Mouse (Mus musculus) lung, embryonic 14.5 days (tissue): ENCODE results near the gene 4921524J17Rik. TPM values are rescaled to one million over a fixed set of nuclear protein-coding genes. Genes with fewer than 3 reads are reported as not detected.
A peak's percentile ranks its signal among the peaks of the same experiment; 100 is the strongest.

Experiments used
- ATAC-seq: fragments of 200-750 bp; cut with Nextera tagmentation; 2 replicates; pipeline ENCODE4 v1.8.0; 2017; ENCODE audit warnings: mild to moderate bottlenecking, moderate TSS enrichment, moderate library complexity; ENCODE audit not compliant: insufficient read depth
- DNase-seq: peaks from one replicate; pipeline ENCODE4 v3.0.0-alpha.2; 2015
- H3K27ac ChIP-seq: fragments of 300-500 bp; sonication (generic); 2 replicates; pipeline ENCODE4 v1.5.1; 2014; ENCODE audit warnings: low read depth, mild to moderate bottlenecking, moderate library complexity
- H3K27me3 ChIP-seq: fragments of 300-500 bp; sonication (generic); 2 replicates; pipeline ENCODE4 v1.6.1; 2014; ENCODE audit warnings: low read length, control low read depth; ENCODE audit not compliant: insufficient read depth
- H3K36me3 ChIP-seq: fragments of 300-500 bp; sonication (generic); 2 replicates; pipeline ENCODE4 v1.6.1; 2014; ENCODE audit warnings: control low read depth; ENCODE audit not compliant: insufficient read depth
- H3K4me1 ChIP-seq: fragments of 300-500 bp; sonication (generic); 2 replicates; pipeline ENCODE4 v1.6.1; 2014; ENCODE audit warnings: antibody characterized with exemption, control low read depth; ENCODE audit not compliant: insufficient read depth
- H3K4me2 ChIP-seq: fragments of 300-500 bp; sonication (generic); 2 replicates; pipeline ENCODE4 v1.6.1; 2014; ENCODE audit warnings: mild to moderate bottlenecking
- H3K4me3 ChIP-seq: fragments of 300-500 bp; sonication (generic); 2 replicates; pipeline ENCODE4 v1.5.1; 2014; ENCODE audit warnings: low read depth, low read length
- H3K9ac ChIP-seq: fragments of 300-500 bp; sonication (generic); 2 replicates; pipeline ENCODE4 v1.6.1; 2014
- H3K9me3 ChIP-seq: fragments of 300-500 bp; sonication (generic); 2 replicates; pipeline ENCODE4 v1.6.1; 2016; ENCODE audit warnings: low read depth, low read length, control low read depth
- CTCF ChIP-seq: IDR thresholded peaks from 2 replicates; pipeline ENCODE4 v1.5.1; 2016; ENCODE audit warnings: antibody characterized with exemption, low read depth
- WGBS: fragments of 180-500 bp; shearing (Covaris S2); extraction: QIAGEN DNeasy Blood & Tissue Kit; methylation state at CpG from one replicate; pipeline ENCODE4 v1.1.7; 2014; 5-methylcytosine and 5-hydroxymethylcytosine counted together
- polyA plus RNA-seq: library from polyadenylated mRNA; unstranded; fragments of >200 nt; fragmentation: Nextera tagmentation; extraction: Ambion mirVana; gene quantifications from 2 replicates; pipeline ENCODE4 v1.2.1, GENCODE M21; 2014

Gene 4921524J17Rik
- polyA plus RNA-seq, 1 experiment from 2014 or later, result 35.0 TPM

DNA sequence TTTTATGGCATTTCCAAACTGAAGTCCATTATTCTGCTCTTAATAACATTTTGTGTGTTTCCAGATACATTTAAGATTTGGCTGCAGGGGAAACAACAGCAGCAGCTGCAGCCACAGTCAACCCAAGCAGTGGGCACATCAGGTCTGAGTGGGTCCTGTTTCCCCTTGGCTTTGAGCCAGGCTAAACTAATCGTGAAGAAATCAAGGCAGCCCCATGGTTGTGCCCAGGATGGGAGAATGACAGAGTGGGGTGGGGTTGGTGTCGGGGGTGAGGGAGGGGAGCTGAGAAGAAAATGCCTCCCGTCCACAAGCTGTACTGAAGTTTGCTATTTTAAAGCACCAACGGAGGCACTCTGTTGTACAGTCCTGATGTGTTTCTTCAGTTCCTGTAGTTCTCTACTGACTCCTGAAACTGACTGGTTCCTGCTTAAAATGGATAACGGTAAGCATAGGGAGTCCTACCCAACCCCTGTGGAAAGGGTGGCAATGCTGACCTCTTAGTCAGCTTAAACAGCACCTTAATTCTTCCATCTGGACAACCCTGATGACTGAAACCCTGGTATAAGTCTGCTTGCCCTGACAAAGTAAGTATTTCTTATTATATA lies 59.1 kb downstream of the 4921524J17Rik start:
- Histone ChIP-seq H3K4me1 (peaks cover 12% of the 10 kb centered on the region), H3K9me3 (no peaks in the 10 kb centered on the region), H3K4me2 (no peak overlapping the region), H3K27ac (peak overlapping the region; percentile 54; the same call in 1 of the 2 replicates), H3K36me3 (no peaks in the 10 kb centered on the region), H3K9ac (no peak overlapping the region), H3K27me3 (no peaks in the 10 kb centered on the region), H3K4me3 (no peak overlapping the region)
- ATAC-seq, result peak; percentile 52
- TF ChIP-seq CTCF, result no peak
- WGBS, result 43% methylated on average over 5 of the region's 5 CpGs
- no peak for DNase-seq

DNA sequence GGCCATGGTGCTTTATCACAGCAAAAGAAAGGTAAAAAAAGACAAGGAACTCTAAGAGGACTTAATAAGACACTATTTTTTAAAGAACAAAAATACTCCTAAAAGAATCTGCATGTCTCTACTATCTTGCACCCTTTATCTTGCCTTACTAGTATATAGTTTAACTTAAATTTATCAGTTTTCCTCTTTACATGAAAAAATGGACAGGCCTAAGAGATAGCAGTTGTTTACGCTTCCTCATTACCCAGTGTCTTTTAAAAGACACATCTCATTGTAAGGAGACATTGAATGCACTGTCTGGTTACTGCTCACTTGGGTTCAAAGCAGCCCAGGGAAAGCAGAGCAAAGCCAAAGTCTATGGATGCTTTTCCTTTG lies 60.2 kb downstream of the 4921524J17Rik start:
- H3K27me3 ChIP-seq, result no peaks in the 10 kb centered on the region
- no peaks in the 10 kb centered on the region for H3K9me3 ChIP-seq
- TF ChIP-seq CTCF, result no peak
- no peak overlapping the region for H3K4me3 ChIP-seq
- H3K4me1 ChIP-seq, result peaks cover 12% of the 10 kb centered on the region
- no peak overlapping the region for H3K4me2 ChIP-seq
- DNase-seq (no peak), ATAC-seq (no peak)
- no peak overlapping the region for H3K27ac ChIP-seq
- H3K36me3 ChIP-seq, result no peaks in the 10 kb centered on the region
- H3K9ac ChIP-seq, result no peak overlapping the region
- 83% methylated on average over 1 of the region's 1 CpGs for WGBS

DNA sequence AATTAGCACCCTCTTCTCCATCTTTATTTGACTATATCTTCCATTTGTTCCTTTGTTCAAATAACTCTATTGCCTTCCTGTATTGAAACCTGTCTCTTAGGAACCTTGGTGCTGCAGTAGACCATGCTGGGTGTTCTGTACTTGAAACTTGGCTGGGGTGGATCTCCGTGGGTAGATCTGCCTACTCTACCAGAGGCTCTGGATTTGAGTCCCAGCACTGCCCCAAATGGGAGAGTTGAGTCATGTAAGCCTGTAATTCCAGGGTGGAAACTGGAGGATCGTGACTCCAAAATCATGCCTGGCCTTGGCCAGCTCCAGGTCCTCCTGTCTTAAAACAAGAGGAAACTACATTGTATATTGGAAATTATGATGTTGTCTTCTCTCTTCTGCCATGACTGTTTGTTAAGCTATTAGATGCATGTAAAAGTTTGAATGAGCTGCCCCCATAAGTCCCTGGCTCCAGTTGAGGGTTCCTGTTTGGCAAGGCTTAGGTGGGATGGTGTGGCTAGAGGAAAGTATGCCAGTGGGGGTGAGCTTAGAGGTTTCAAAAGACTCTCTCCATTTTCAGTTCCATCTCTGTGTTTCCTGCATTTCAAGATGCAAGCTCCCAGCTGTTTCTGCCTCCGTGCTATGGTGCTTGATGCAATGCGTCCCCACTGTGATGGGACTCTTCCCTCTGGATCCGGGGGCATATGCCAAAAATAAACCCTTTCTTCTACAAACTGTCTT lies 60.7 kb downstream of the 4921524J17Rik start:
- Histone ChIP-seq H3K4me2 (no peak overlapping the region), H3K4me3 (no peak overlapping the region), H3K36me3 (no peaks in the 10 kb centered on the region), H3K9me3 (no peaks in the 10 kb centered on the region), H3K27ac (no peak overlapping the region), H3K4me1 (peaks cover 12% of the 10 kb centered on the region), H3K27me3 (no peaks in the 10 kb centered on the region), H3K9ac (no peak overlapping the region)
- ATAC-seq (no peak), DNase-seq (no peak)
- WGBS, result 66% methylated on average over 5 of the region's 5 CpGs
- no peak for TF ChIP-seq CTCF

GRCm38 (mm10) chr8:85365176-85365575 lies 67.5 kb downstream of the 4921524J17Rik start:
- Histone ChIP-seq H3K4me2 (no peak overlapping the region), H3K27ac (peak overlapping the region; percentile 50; the same call in 1 of the 2 replicates), H3K36me3 (no peaks in the 10 kb centered on the region), H3K4me3 (no peak overlapping the region), H3K9me3 (no peaks in the 10 kb centered on the region), H3K9ac (no peak overlapping the region), H3K4me1 (peaks cover 4% of the 10 kb centered on the region; the same call in 1 of the 2 replicates), H3K27me3 (no peaks in the 10 kb centered on the region)
- DNase-seq (peak; percentile 20), ATAC-seq (no peak)
- TF ChIP-seq CTCF, result no peak
- WGBS, result 50% methylated on average over 6 of the region's 6 CpGs

GRCm38 (mm10) chr8:85364628-85365027 lies 68.0 kb downstream of the 4921524J17Rik start:
- no peak for TF ChIP-seq CTCF
- no peak overlapping the region for H3K9ac ChIP-seq
- no peaks in the 10 kb centered on the region for H3K36me3 ChIP-seq
- H3K27ac ChIP-seq, result peak overlapping the region; percentile 50; the same call in 1 of the 2 replicates
- no peaks in the 10 kb centered on the region for H3K27me3 ChIP-seq
- no peaks in the 10 kb centered on the region for H3K9me3 ChIP-seq
- 80% methylated on average over 11 of the region's 11 CpGs for WGBS
- DNase-seq (no peak), ATAC-seq (no peak)
- no peak overlapping the region for H3K4me2 ChIP-seq
- peaks cover 4% of the 10 kb centered on the region; the same call in 1 of the 2 replicates for H3K4me1 ChIP-seq
- H3K4me3 ChIP-seq, result peak overlapping the region; percentile 3; the same call in 1 of the 2 replicates

GRCm38 (mm10) chr8:85363406-85363805 lies 69.2 kb downstream of the 4921524J17Rik start:
- no peak for TF ChIP-seq CTCF
- Histone ChIP-seq H3K27ac (no peak overlapping the region), H3K9me3 (no peaks in the 10 kb centered on the region), H3K36me3 (no peaks in the 10 kb centered on the region), H3K4me1 (peaks cover 4% of the 10 kb centered on the region; the same call in 1 of the 2 replicates), H3K27me3 (no peaks in the 10 kb centered on the region), H3K4me3 (no peak overlapping the region), H3K4me2 (no peak overlapping the region), H3K9ac (no peak overlapping the region)
- WGBS, result 66% methylated on average over 6 of the region's 6 CpGs
- ATAC-seq, result no peak
- no peak for DNase-seq

DNA sequence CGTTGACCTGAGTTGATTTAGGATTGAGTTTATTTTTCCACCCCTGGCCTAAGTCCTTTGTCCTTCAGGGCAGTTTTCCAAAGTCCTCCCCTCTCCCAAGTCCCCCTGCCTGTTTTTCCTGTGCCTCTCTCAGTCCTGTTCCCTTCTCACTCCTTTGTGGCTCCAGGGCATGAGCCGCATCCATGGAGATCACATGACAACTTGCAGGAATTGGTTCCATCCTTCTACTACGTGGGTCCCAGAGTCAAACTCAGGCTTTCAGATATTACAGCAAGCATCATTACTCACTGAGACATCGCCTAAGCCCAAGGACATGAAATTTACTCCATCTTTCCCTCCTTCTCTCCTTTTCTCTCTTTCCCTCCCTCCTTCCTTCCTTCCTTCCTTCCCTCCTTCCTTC lies 70.4 kb downstream of the 4921524J17Rik start:
- WGBS, result 76% methylated on average over 4 of the region's 4 CpGs
- ATAC-seq (no peak), DNase-seq (no peak)
- no peaks in the 10 kb centered on the region for H3K36me3 ChIP-seq
- TF ChIP-seq CTCF, result no peak
- H3K4me1 ChIP-seq, result peaks cover 4% of the 10 kb centered on the region; the same call in 1 of the 2 replicates
- no peak overlapping the region for H3K27ac ChIP-seq
- H3K9me3 ChIP-seq, result no peaks in the 10 kb centered on the region
- H3K4me3 ChIP-seq, result no peak overlapping the region
- H3K9ac ChIP-seq, result no peak overlapping the region
- H3K27me3 ChIP-seq, result no peaks in the 10 kb centered on the region
- H3K4me2 ChIP-seq, result no peak overlapping the region

Other genes starting within 250 kb of the 4921524J17Rik start
- not detected in 2 replicates for gene Olfr371, start 206.8 kb downstream of the 4921524J17Rik start, polyA plus RNA-seq
- gene Orc6, start 133.2 kb downstream of the 4921524J17Rik start, polyA plus RNA-seq, result 130 and 132 TPM in 2 replicates
- gene Vps35, start 133.0 kb downstream of the 4921524J17Rik start, polyA plus RNA-seq, result 135 and 137 TPM in 2 replicates
- gene Mylk3, start 46.5 kb downstream of the 4921524J17Rik start, polyA plus RNA-seq, result 0.82 and 2.8 TPM in 2 replicates
- 22.4 and 24.5 TPM in 2 replicates for gene Gpt2, start 59.7 kb upstream of the 4921524J17Rik start, polyA plus RNA-seq
- gene Dnaja2, start 122.5 kb upstream of the 4921524J17Rik start, polyA plus RNA-seq, result 163 and 169 TPM in 2 replicates